Mouse (Mus musculus): ENCODE measurements around the gene Tedc2.

DNA sequence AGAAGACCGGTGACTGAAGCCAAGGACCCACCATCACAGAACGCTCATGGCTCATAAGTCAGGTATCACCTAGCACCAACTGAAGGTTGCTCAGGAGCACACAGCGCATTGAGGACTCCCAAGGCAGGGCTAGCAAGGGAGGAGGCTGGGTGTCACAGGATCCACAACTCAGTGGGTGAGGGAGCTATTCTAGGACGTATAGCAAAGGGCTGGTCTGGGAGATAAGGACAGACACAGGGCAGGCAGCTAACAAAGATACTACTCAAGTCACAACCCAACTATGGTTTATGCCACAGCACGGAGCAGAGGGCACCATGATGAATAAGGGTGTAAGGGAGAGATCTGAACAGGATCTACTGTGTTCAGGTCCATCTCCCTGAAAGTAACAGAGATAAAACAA, 5.2 kb upstream of the Tedc2 start:
- no peak for TF ChIP-seq CTCF (IDR thresholded peaks at IDR 0.05)
- TF ChIP-seq EP300 (IDR thresholded peaks at IDR 0.05), result no peak

Data from lung, postnatal 0 days (tissue).